Mouse (Mus musculus): ENCODE data around the gene Gm21903. TPM values are rescaled to one million over a fixed set of nuclear protein-coding genes. Genes with fewer than 3 reads are reported as not detected.
"Not testable (repeated sequence)": the region's sequence is repeated elsewhere in the genome, so short reads cannot be mapped to it uniquely, and the experiment has no call there.

Gene Gm21903
- total RNA-seq (2014; rRNA removed), result not detected in 2 replicates
- not detected in 2 replicates for polyA plus RNA-seq (2015; fragmentation: Nextera tagmentation; extraction: Ambion mirVana)

GRCm38 (mm10) chr17:39043241-39043640 lies at the start of gene Gm21903:
Gene Gm21903, minus strand, starts transcription at chr17:39043341.
- no peak for TF ChIP-seq CTCF (IDR thresholded peaks at IDR 0.05; ENCODE audit: low read depth)
- Histone ChIP-seq H3K27ac (no peak within 1 kb of the TSS), H3K9ac (replicated peaks; ENCODE audit: low read length) (no peak within 1 kb of the TSS), H3K36me3 (ENCODE audit: insufficient read depth, low read length) (no peaks in the 10 kb centered on the region), H3K4me2 (ENCODE audit: low read depth, low read length) (no peak within 1 kb of the TSS), H3K9me3 (ENCODE audit: low read length) (no peaks in the 10 kb centered on the region), H3K27me3 (ENCODE audit: insufficient read depth, low read length) (no peaks in the 10 kb centered on the region), H3K4me1 (ENCODE audit: insufficient read depth, low read length) (no peaks in the 10 kb centered on the region), H3K4me3 (ENCODE audit: low read length) (no peak within 1 kb of the TSS)
- ATAC-seq (no peak), DNase-seq (ENCODE audit: low spot score) (no peak)

DNA sequence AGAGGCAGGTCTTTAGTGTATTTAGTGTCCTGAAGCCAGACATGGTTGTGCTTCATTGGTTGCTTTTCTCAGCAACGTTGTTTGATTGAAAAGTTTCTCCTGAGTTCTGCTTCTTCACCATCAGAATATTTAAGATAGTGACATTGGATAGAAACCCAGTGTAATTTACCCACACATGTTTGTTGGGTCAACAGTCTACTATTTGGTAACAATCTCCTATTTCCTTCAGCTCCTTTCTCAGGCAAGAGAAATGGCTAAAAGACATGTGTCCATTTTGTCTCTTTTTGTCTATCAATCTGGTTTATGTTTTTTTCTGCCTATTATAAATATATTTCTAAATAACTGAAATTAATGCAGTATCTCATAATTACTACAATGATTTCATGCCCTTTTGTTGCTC lies 33.8 kb upstream of the Gm21903 start, which contains the start of gene Esp23:
Gene Esp23, minus strand, starts transcription at position 101 of the 400 bp plus-strand sequence.
- Histone ChIP-seq H3K36me3 (ENCODE audit: insufficient read depth, low read length) (no peaks in the 10 kb centered on the region), H3K27me3 (ENCODE audit: insufficient read depth, low read length) (no peaks in the 10 kb centered on the region), H3K4me1 (ENCODE audit: insufficient read depth, low read length) (no peaks in the 10 kb centered on the region), H3K4me3 (ENCODE audit: low read length) (no peak within 1 kb of the TSS), H3K4me2 (ENCODE audit: low read depth, low read length) (no peak within 1 kb of the TSS), H3K9ac (replicated peaks; ENCODE audit: low read length) (no peak within 1 kb of the TSS), H3K27ac (no peak within 1 kb of the TSS), H3K9me3 (ENCODE audit: low read length) (peaks cover 7% of the 10 kb centered on the region)
- TF ChIP-seq CTCF (IDR thresholded peaks at IDR 0.05; ENCODE audit: low read depth), result no peak
- ATAC-seq, result no peak
- no peak for DNase-seq (ENCODE audit: low spot score)
- 47% methylated on average over 1 of the region's 1 CpGs for WGBS

DNA sequence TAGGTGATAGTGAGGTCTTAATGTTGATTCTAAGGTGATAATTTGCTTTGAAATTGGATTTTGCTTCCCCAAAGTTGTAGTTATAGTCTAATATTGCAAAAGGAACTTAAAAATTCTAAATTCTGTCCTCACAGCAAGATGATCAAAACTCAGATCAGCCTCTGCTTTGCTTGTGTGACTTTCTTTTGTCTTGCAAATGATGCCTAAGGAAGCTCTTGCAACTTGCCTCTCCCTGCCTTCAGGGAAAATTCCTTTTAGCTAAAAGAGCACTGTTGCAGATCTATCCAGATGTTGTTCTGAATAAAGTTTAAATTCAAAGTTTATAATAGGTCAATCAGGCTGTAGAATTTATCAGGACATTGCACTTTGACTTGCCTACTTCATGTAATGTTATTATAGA lies 20.5 kb upstream of the Gm21903 start:
- no peak overlapping the region for H3K9ac ChIP-seq (replicated peaks; ENCODE audit: low read length)
- H3K36me3 ChIP-seq (ENCODE audit: insufficient read depth, low read length), result no peaks in the 10 kb centered on the region
- H3K27ac ChIP-seq, result no peak overlapping the region
- DNase-seq (ENCODE audit: low spot score) (no peak), ATAC-seq (no peak)
- no peaks in the 10 kb centered on the region for H3K4me1 ChIP-seq (ENCODE audit: insufficient read depth, low read length)
- H3K27me3 ChIP-seq (ENCODE audit: insufficient read depth, low read length), result no peaks in the 10 kb centered on the region
- no peak overlapping the region for H3K4me2 ChIP-seq (ENCODE audit: low read depth, low read length)
- H3K4me3 ChIP-seq (ENCODE audit: low read length), result no peak overlapping the region
- 0 out of 2 replicates have a peak, but pooled peaks cover 5% of the 10 kb centered on the region for H3K9me3 ChIP-seq (ENCODE audit: low read length)
- TF ChIP-seq CTCF (IDR thresholded peaks at IDR 0.05; ENCODE audit: low read depth), result no peak

GRCm38 (mm10) chr17:39036395-39036794 lies 6.7 kb downstream of the Gm21903 start, which contains the start of gene Esp24:
Gene Esp24, plus strand, starts transcription at chr17:39036695.
- not testable (repeated sequence) for ATAC-seq; H3K36me3 ChIP-seq (ENCODE audit: insufficient read depth, low read length); H3K27me3 ChIP-seq (ENCODE audit: insufficient read depth, low read length); H3K4me3 ChIP-seq (ENCODE audit: low read length); H3K27ac ChIP-seq; H3K4me1 ChIP-seq (ENCODE audit: insufficient read depth, low read length); H3K9me3 ChIP-seq (ENCODE audit: low read length); H3K4me2 ChIP-seq (ENCODE audit: low read depth, low read length); H3K9ac ChIP-seq (replicated peaks; ENCODE audit: low read length); DNase-seq (ENCODE audit: low spot score)
- 90% methylated on average over 3 of the region's 3 CpGs for WGBS

GRCm38 (mm10) chr17:39017184-39017583 lies 26.0 kb downstream of the Gm21903 start:
- H3K4me1 ChIP-seq (ENCODE audit: insufficient read depth, low read length), result no peaks in the 10 kb centered on the region
- no peak for TF ChIP-seq CTCF (IDR thresholded peaks at IDR 0.05; ENCODE audit: low read depth)
- no peak for ATAC-seq
- H3K4me2 ChIP-seq (ENCODE audit: low read depth, low read length), result no peak overlapping the region
- H3K9ac ChIP-seq (replicated peaks; ENCODE audit: low read length), result no peak overlapping the region
- no peaks in the 10 kb centered on the region for H3K9me3 ChIP-seq (ENCODE audit: low read length)
- no peak overlapping the region for H3K4me3 ChIP-seq (ENCODE audit: low read length)
- 62% methylated on average over 14 of the region's 14 CpGs for WGBS
- H3K27me3 ChIP-seq (ENCODE audit: insufficient read depth, low read length), result no peaks in the 10 kb centered on the region
- no peak for DNase-seq (ENCODE audit: low spot score)
- no peak overlapping the region for H3K27ac ChIP-seq
- no peaks in the 10 kb centered on the region for H3K36me3 ChIP-seq (ENCODE audit: insufficient read depth, low read length)

GRCm38 (mm10) chr17:39010675-39011638 lies 32.2 kb downstream of the Gm21903 start:
- no peak overlapping the region for H3K27ac ChIP-seq
- DNase-seq (ENCODE audit: low spot score) (no peak), ATAC-seq (no peak)
- peak overlapping the region; percentile 30 for H3K4me3 ChIP-seq (ENCODE audit: low read length)
- WGBS, result 37% methylated on average over 30 of the region's 30 CpGs
- H3K4me1 ChIP-seq (ENCODE audit: insufficient read depth, low read length), result no peaks in the 10 kb centered on the region
- TF ChIP-seq CTCF (IDR thresholded peaks at IDR 0.05; ENCODE audit: low read depth), result no peak
- peak overlapping the region; percentile 51 for H3K4me2 ChIP-seq (ENCODE audit: low read depth, low read length)
- no peak overlapping the region for H3K9ac ChIP-seq (replicated peaks; ENCODE audit: low read length)
- H3K27me3 ChIP-seq (ENCODE audit: insufficient read depth, low read length), result no peaks in the 10 kb centered on the region
- no peaks in the 10 kb centered on the region for H3K9me3 ChIP-seq (ENCODE audit: low read length)
- no peaks in the 10 kb centered on the region for H3K36me3 ChIP-seq (ENCODE audit: insufficient read depth, low read length)

GRCm38 (mm10) chr17:39009846-39010245 lies 33.3 kb downstream of the Gm21903 start:
- DNase-seq (ENCODE audit: low spot score) (no peak), ATAC-seq (no peak)
- Histone ChIP-seq H3K4me3 (ENCODE audit: low read length) (no peak overlapping the region), H3K27me3 (ENCODE audit: insufficient read depth, low read length) (no peaks in the 10 kb centered on the region), H3K9ac (replicated peaks; ENCODE audit: low read length) (no peak overlapping the region), H3K27ac (no peak overlapping the region), H3K4me1 (ENCODE audit: insufficient read depth, low read length) (no peaks in the 10 kb centered on the region), H3K36me3 (ENCODE audit: insufficient read depth, low read length) (no peaks in the 10 kb centered on the region), H3K4me2 (ENCODE audit: low read depth, low read length) (no peak overlapping the region), H3K9me3 (ENCODE audit: low read length) (no peaks in the 10 kb centered on the region)
- TF ChIP-seq CTCF (IDR thresholded peaks at IDR 0.05; ENCODE audit: low read depth), result no peak
- WGBS, result 100% methylated on average over 1 of the region's 1 CpGs

Other genes with a start within 250 kb of the Gm21903 start
- gene Esp24, start 6.6 kb downstream of the Gm21903 start, total RNA-seq (2014; rRNA removed), result not detected in 2 replicates
- not detected in 2 replicates for gene Esp24, start 6.6 kb downstream of the Gm21903 start, polyA plus RNA-seq (2015; fragmentation: Nextera tagmentation; extraction: Ambion mirVana)
- not detected in 2 replicates for gene Esp23, start 33.7 kb upstream of the Gm21903 start, total RNA-seq (2014; rRNA removed)
- not detected in 2 replicates for gene Esp23, start 33.7 kb upstream of the Gm21903 start, polyA plus RNA-seq (2015; fragmentation: Nextera tagmentation; extraction: Ambion mirVana)
- gene Esp22, start 52.0 kb upstream of the Gm21903 start, total RNA-seq (2014; rRNA removed), result not detected in 2 replicates
- gene Esp22, start 52.0 kb upstream of the Gm21903 start, polyA plus RNA-seq (2015; fragmentation: Nextera tagmentation; extraction: Ambion mirVana), result not detected in 2 replicates